Mouse (Mus musculus) intestine, embryonic 14.5 days (tissue): ENCODE measurements around the gene Kmt5b. TPM values are rescaled to one million over a fixed set of nuclear protein-coding genes. Genes with fewer than 3 reads are reported as not detected.

Experiments used
- ATAC-seq: fragments of 200-750 bp; cut with Nextera tagmentation; replicated peaks from 2 replicates; pipeline ENCODE4 v1.8.0; 2017; ENCODE audit warnings: low read depth, moderate number of reproducible peaks, moderate TSS enrichment, moderate library complexity; ENCODE audit not compliant: low FRiP score, low TSS enrichment
- DNase-seq: peaks from one replicate; pipeline ENCODE4 v3.0.0-alpha.2; 2018; ENCODE audit warnings: low spot score
- H3K27ac ChIP-seq: fragments of 300-500 bp; sonication (generic); 2 replicates; pipeline ENCODE4 v1.5.1; 2014; ENCODE audit warnings: low read depth, mild to moderate bottlenecking, control low read depth
- H3K27me3 ChIP-seq: fragments of 300-500 bp; sonication (generic); replicated peaks from 2 replicates; pipeline ENCODE4 v1.6.1; 2014; ENCODE audit warnings: low read length, control low read depth; ENCODE audit not compliant: control insufficient read depth, insufficient read depth
- H3K36me3 ChIP-seq: fragments of 300-500 bp; sonication (generic); 2 replicates; pipeline ENCODE4 v1.6.1; 2014; ENCODE audit warnings: low read length, control low read depth; ENCODE audit not compliant: control insufficient read depth, insufficient read depth
- H3K4me1 ChIP-seq: fragments of 300-500 bp; sonication (generic); replicated peaks from 2 replicates; pipeline ENCODE4 v1.6.1; 2014; ENCODE audit warnings: low read length, control low read depth, mixed read lengths; ENCODE audit not compliant: control insufficient read depth, insufficient read depth
- H3K4me2 ChIP-seq: fragments of 300-500 bp; sonication (generic); 2 replicates; pipeline ENCODE4 v1.6.1; 2014; ENCODE audit warnings: low read length
- H3K4me3 ChIP-seq: fragments of 300-500 bp; sonication (generic); 2 replicates; pipeline ENCODE4 v1.5.1; 2014; ENCODE audit warnings: low read depth, low read length, control low read depth, mixed read lengths
- H3K9ac ChIP-seq: fragments of 300-500 bp; sonication (generic); 2 replicates; pipeline ENCODE4 v1.6.1; 2014; ENCODE audit warnings: mild to moderate bottlenecking, low read length
- H3K9me3 ChIP-seq: fragments of 300-500 bp; sonication (generic); 2 replicates; pipeline ENCODE4 v1.6.1; 2016; ENCODE audit warnings: low read length, control low read depth; ENCODE audit not compliant: control insufficient read depth
- WGBS: fragments of 180-500 bp; shearing (Covaris S2); extraction: QIAGEN DNeasy Blood & Tissue Kit; methylation state at CpG from one replicate; pipeline ENCODE4 v1.1.7; 2014; 5-methylcytosine and 5-hydroxymethylcytosine counted together
- polyA plus RNA-seq: library from polyadenylated mRNA; unstranded; fragments of >200 nt; fragmentation: Nextera tagmentation; extraction: Ambion mirVana; gene quantifications from 2 replicates; pipeline ENCODE4 v1.2.1, GENCODE M21; 2014

Kmt5b gene
- polyA plus RNA-seq, 1 experiment from 2014 or later = 29.6 TPM

GRCm38 (mm10) chr19:3765221-3765820, 1.9 kb upstream of the Kmt5b start:
- no peak overlapping the region for H3K9ac ChIP-seq
- H3K27me3 ChIP-seq = no peaks in the 10 kb centered on the region
- no peak overlapping the region for H3K4me3 ChIP-seq
- no peak for ATAC-seq
- DNase-seq = no peak
- H3K36me3 ChIP-seq = no peaks in the 10 kb centered on the region
- 86% methylated on average over 4 of the region's 4 CpGs for WGBS
- no peak overlapping the region for H3K4me2 ChIP-seq
- H3K4me1 ChIP-seq = peaks cover 3% of the 10 kb centered on the region; the same call in 1 of the 2 replicates
- no peak overlapping the region for H3K27ac ChIP-seq
- H3K9me3 ChIP-seq = no peaks in the 10 kb centered on the region

- Histone ChIP-seq H3K4me3 (no peak overlapping the region), H3K9ac (no peak overlapping the region), H3K4me2 (peak overlapping the region; percentile 86), H3K36me3 (0 out of 2 replicates have a peak, but pooled peaks cover 5% of the 10 kb centered on the region), H3K27me3 (no peaks in the 10 kb centered on the region), H3K4me1 (peaks cover 3% of the 10 kb centered on the region; the same call in 1 of the 2 replicates), H3K9me3 (no peaks in the 10 kb centered on the region), H3K27ac (no peak overlapping the region)
- ATAC-seq (no peak), DNase-seq (no peak)
- 91% methylated on average over 5 of the region's 5 CpGs for WGBS
Observed at GRCm38 (mm10) chr19:3766378-3766777, 843 bp upstream of the Kmt5b start.

DNA sequence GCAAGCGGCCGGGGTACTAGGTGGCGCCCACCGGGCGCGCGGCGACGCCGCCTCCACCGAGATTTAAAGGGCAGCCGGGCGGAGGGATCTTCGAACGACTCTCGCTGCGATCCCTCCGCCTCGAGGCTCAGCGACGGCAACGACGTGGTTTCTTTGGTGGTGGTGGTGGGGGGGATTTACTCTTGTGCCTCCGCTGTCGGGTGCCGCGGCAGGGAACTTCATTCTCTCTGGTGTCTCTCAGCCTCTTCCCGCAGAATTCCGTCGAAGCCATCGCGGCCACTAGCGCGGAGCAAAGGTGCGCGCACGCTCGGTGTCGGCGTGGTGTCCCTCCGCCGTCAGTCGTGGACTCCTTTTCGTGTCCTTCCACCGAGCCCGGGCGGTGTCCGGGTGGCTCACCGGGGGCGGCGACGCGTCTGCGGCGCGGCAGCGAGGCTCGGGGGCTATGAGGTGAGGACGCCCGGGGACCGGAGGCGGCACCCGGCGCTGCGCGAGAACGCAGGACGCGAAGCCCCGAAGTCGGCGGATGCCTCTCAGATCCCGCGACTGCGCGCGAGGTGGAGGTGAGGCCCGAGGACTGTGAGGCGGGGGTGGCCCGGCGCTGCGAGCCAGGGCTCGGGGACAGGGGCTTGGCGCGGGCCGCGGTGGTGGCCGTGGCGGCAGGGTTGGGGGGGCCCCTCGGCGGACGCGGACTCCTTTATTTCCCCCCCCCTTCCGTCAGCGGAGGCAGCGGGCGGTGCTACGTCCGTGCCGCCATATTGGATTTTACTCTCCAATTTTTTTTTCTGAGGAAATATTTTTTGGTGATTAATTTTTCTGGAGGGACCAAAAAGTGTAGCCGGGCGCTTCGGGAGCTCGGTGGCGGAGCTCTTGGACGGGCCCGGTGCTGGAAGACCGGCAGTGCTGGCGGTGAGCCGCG, 818 bp downstream of the Kmt5b start:
- H3K36me3 ChIP-seq = 0 out of 2 replicates have a peak, but pooled peaks cover 5% of the 10 kb centered on the region
- peak overlapping the region; percentile 100 for H3K9ac ChIP-seq
- no peaks in the 10 kb centered on the region for H3K27me3 ChIP-seq
- ATAC-seq = peak; percentile 77
- under 1% methylated on average over 110 of the region's 111 CpGs for WGBS
- H3K9me3 ChIP-seq = no peaks in the 10 kb centered on the region
- H3K4me1 ChIP-seq = peaks cover 3% of the 10 kb centered on the region; the same call in 1 of the 2 replicates
- peak overlapping the region; percentile 86 for H3K4me3 ChIP-seq
- peak overlapping the region; percentile 100 for H3K27ac ChIP-seq
- H3K4me2 ChIP-seq = peak overlapping the region; percentile 86
- DNase-seq = peak; percentile 97

GRCm38 (mm10) chr19:3768697-3769383, 1.6 kb downstream of the Kmt5b start:
- no peak for DNase-seq
- H3K4me2 ChIP-seq = peak overlapping the region; percentile 86
- WGBS = under 1% methylated on average over 51 of the region's 60 CpGs
- H3K36me3 ChIP-seq = 0 out of 2 replicates have a peak, but pooled peaks cover 6% of the 10 kb centered on the region
- H3K27me3 ChIP-seq = no peaks in the 10 kb centered on the region
- peak overlapping the region; percentile 86 for H3K4me3 ChIP-seq
- peaks cover 3% of the 10 kb centered on the region; the same call in 1 of the 2 replicates for H3K4me1 ChIP-seq
- ATAC-seq = peak; percentile 88
- peak overlapping the region; percentile 100 for H3K9ac ChIP-seq
- peak overlapping the region; percentile 100 for H3K27ac ChIP-seq
- no peaks in the 10 kb centered on the region for H3K9me3 ChIP-seq

- no peak for DNase-seq
- WGBS = 83% methylated on average over 6 of the region's 6 CpGs
- Histone ChIP-seq H3K9me3 (no peaks in the 10 kb centered on the region), H3K9ac (peak overlapping the region; percentile 100; the same call in 1 of the 2 replicates), H3K4me2 (peak overlapping the region; percentile 68), H3K4me3 (peak overlapping the region; percentile 86), H3K27ac (no peak overlapping the region), H3K36me3 (0 out of 2 replicates have a peak, but pooled peaks cover 11% of the 10 kb centered on the region), H3K27me3 (no peaks in the 10 kb centered on the region), H3K4me1 (peaks cover 3% of the 10 kb centered on the region; the same call in 1 of the 2 replicates)
- ATAC-seq = no peak
Observed at GRCm38 (mm10) chr19:3769533-3769932, 2.3 kb downstream of the Kmt5b start.

DNA sequence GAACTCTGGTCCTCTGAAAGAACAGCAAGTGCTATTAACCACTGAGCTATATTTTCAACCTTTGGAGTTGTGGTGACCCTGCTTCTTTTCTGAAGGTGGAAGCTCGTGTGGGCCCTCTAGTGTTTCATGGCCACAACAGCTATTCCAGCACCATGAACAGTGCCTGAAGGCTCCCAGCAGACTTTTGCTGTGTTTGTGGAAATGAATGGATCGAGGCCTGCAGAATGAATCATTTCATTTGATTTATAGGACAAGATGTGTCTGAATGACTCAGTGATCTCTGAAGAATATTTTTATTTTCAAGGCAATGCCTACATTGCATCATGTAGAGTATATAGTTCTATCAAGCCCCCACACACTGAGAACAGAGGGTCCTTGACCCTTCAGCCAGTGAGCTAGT, 6.9 kb downstream of the Kmt5b start:
- 73% methylated on average over 2 of the region's 2 CpGs for WGBS
- Histone ChIP-seq H3K9ac (no peak overlapping the region), H3K27ac (no peak overlapping the region), H3K4me1 (no peaks in the 10 kb centered on the region; the same call in 1 of the 2 replicates), H3K9me3 (no peaks in the 10 kb centered on the region), H3K4me3 (no peak overlapping the region), H3K36me3 (0 out of 2 replicates have a peak, but pooled peaks cover 11% of the 10 kb centered on the region), H3K4me2 (no peak overlapping the region), H3K27me3 (no peaks in the 10 kb centered on the region)
- ATAC-seq (no peak), DNase-seq (no peak)

DNA sequence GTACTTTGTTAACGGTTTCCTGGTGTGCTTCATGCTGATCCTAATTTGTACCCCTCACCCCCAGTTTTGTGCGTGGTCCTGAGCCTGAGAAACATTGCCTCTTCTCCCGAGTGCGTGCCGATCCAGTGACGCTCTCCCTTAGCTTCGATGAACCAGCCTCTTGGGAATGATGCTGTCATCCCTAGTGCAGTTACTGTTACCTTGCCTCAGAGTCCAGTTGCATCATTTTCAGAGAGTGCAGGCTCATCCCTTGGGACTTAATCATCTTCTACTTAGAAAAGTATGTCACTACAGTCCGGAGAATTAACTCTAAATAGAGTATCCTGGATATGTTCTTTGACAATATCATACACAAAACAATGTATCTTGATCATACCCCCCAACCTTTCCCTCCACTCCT, 11.5 kb downstream of the Kmt5b start:
- Histone ChIP-seq H3K4me1 (no peaks in the 10 kb centered on the region), H3K27ac (no peak overlapping the region), H3K4me2 (no peak overlapping the region), H3K27me3 (no peaks in the 10 kb centered on the region), H3K9me3 (no peaks in the 10 kb centered on the region), H3K36me3 (peaks cover 19% of the 10 kb centered on the region), H3K9ac (no peak overlapping the region), H3K4me3 (no peak overlapping the region)
- DNase-seq (no peak), ATAC-seq (no peak)
- 93% methylated on average over 8 of the region's 8 CpGs for WGBS

- no peak for DNase-seq
Observed at GRCm38 (mm10) chr19:3790077-3790476, 22.9 kb downstream of the Kmt5b start.

More at GRCm38 (mm10) chr19:3790077-3790476, 22.9 kb downstream of the Kmt5b start:
- peaks cover 70% of the 10 kb centered on the region for H3K36me3 ChIP-seq
- H3K4me3 ChIP-seq = no peak overlapping the region
- no peak overlapping the region for H3K9ac ChIP-seq
- 83% methylated on average over 1 of the region's 1 CpGs for WGBS
- H3K4me1 ChIP-seq = no peaks in the 10 kb centered on the region
- no peak for ATAC-seq
- H3K27ac ChIP-seq = no peak overlapping the region
- no peak overlapping the region for H3K4me2 ChIP-seq
- H3K9me3 ChIP-seq = no peaks in the 10 kb centered on the region
- H3K27me3 ChIP-seq = no peaks in the 10 kb centered on the region
